Mouse (Mus musculus) midbrain, embryonic 14.5 days (tissue): ENCODE measurements around the gene Dap. TPM values are rescaled to one million over a fixed set of nuclear protein-coding genes. Genes with fewer than 3 reads are reported as not detected.

ENCODE experiments used
- ATAC-seq: fragments of 200-750 bp; cut with Nextera tagmentation; 2 replicates; pipeline ENCODE4 v1.8.0; 2017; ENCODE audit warnings: moderate number of reproducible peaks, moderate library complexity; ENCODE audit not compliant: low FRiP score, low TSS enrichment
- DNase-seq: peaks from one replicate; pipeline ENCODE4 v3.0.0-alpha.2; 2015
- H3K27ac ChIP-seq: fragments of 300-500 bp; sonication (generic); replicated peaks from 2 replicates; pipeline ENCODE4 v1.5.1; 2014; ENCODE audit warnings: mild to moderate bottlenecking, low read depth, low read length, moderate library complexity
- H3K27me3 ChIP-seq: fragments of 300-500 bp; sonication (generic); 2 replicates; pipeline ENCODE4 v1.6.1; 2014; ENCODE audit warnings: low read length, control low read depth, mixed read lengths; ENCODE audit not compliant: control insufficient read depth, insufficient read depth
- H3K36me3 ChIP-seq: fragments of 300-500 bp; sonication (generic); 2 replicates; pipeline ENCODE4 v1.6.1; 2014; ENCODE audit warnings: low read length, control low read depth; ENCODE audit not compliant: control insufficient read depth, insufficient read depth
- H3K4me1 ChIP-seq: fragments of 300-500 bp; sonication (generic); 2 replicates; pipeline ENCODE4 v1.6.1; 2014; ENCODE audit warnings: mild to moderate bottlenecking, antibody characterized with exemption, low read length, control low read depth; ENCODE audit not compliant: control insufficient read depth, insufficient read depth
- H3K4me2 ChIP-seq: fragments of 300-500 bp; sonication (generic); 2 replicates; pipeline ENCODE4 v1.6.1; 2014; ENCODE audit warnings: mild to moderate bottlenecking, low read length, moderate library complexity
- H3K4me3 ChIP-seq: fragments of 300-500 bp; sonication (generic); replicated peaks from 2 replicates; pipeline ENCODE4 v1.5.1; 2014; ENCODE audit warnings: low read depth, low read length
- H3K9ac ChIP-seq: fragments of 300-500 bp; sonication (generic); replicated peaks from 2 replicates; pipeline ENCODE4 v1.6.1; 2014; ENCODE audit warnings: mild to moderate bottlenecking, low read length, moderate library complexity
- H3K9me3 ChIP-seq: fragments of 300-500 bp; sonication (generic); 2 replicates; pipeline ENCODE4 v1.6.1; 2016; ENCODE audit warnings: low read length, control low read depth, mixed read lengths; ENCODE audit not compliant: control insufficient read depth
- WGBS: fragments of 180-500 bp; shearing (Covaris S2); extraction: QIAGEN DNeasy Blood & Tissue Kit; methylation state at CpG from one replicate; pipeline ENCODE4 v1.1.7; 2014; 5-methylcytosine and 5-hydroxymethylcytosine counted together
- polyA plus RNA-seq: library from polyadenylated mRNA; unstranded; fragments of >200 nt; fragmentation: Nextera tagmentation; extraction: Ambion mirVana; gene quantifications from 2 replicates; pipeline ENCODE4 v1.2.1, GENCODE M21; 2014

The Dap gene
- polyA plus RNA-seq, 1 experiment from 2014 or later = 27.4 TPM

- ATAC-seq (no peak), DNase-seq (no peak)
- H3K4me3 ChIP-seq = no peak overlapping the region
- no peaks in the 10 kb centered on the region for H3K4me1 ChIP-seq
- no peak overlapping the region for H3K27ac ChIP-seq
- H3K4me2 ChIP-seq = no peak overlapping the region
- H3K9me3 ChIP-seq = no peaks in the 10 kb centered on the region
- H3K27me3 ChIP-seq = no peaks in the 10 kb centered on the region
- WGBS = 100% methylated on average over 1 of the region's 1 CpGs
- no peaks in the 10 kb centered on the region for H3K36me3 ChIP-seq
- H3K9ac ChIP-seq = no peak overlapping the region
Measured at GRCm38 (mm10) chr15:31233006-31233405, 8.9 kb downstream of the Dap start.

GRCm38 (mm10) chr15:31235794-31236548 lies 11.9 kb downstream of the Dap start:
- Histone ChIP-seq H3K36me3 (no peaks in the 10 kb centered on the region), H3K27me3 (no peaks in the 10 kb centered on the region), H3K9ac (no peak overlapping the region), H3K27ac (no peak overlapping the region), H3K9me3 (no peaks in the 10 kb centered on the region), H3K4me2 (no peak overlapping the region), H3K4me1 (no peaks in the 10 kb centered on the region), H3K4me3 (no peak overlapping the region)
- 96% methylated on average over 9 of the region's 9 CpGs for WGBS
- DNase-seq (no peak), ATAC-seq (no peak)

GRCm38 (mm10) chr15:31236549-31236907 lies 12.4 kb downstream of the Dap start:
- Histone ChIP-seq H3K4me2 (no peak overlapping the region), H3K27me3 (no peaks in the 10 kb centered on the region), H3K27ac (no peak overlapping the region), H3K9ac (no peak overlapping the region), H3K4me3 (no peak overlapping the region), H3K9me3 (no peaks in the 10 kb centered on the region), H3K36me3 (no peaks in the 10 kb centered on the region), H3K4me1 (no peaks in the 10 kb centered on the region)
- no peak for ATAC-seq
- WGBS = 93% methylated on average over 9 of the region's 9 CpGs
- no peak for DNase-seq

- Histone ChIP-seq H3K4me2 (no peak overlapping the region), H3K27me3 (no peaks in the 10 kb centered on the region), H3K36me3 (no peaks in the 10 kb centered on the region), H3K4me1 (no peaks in the 10 kb centered on the region), H3K9ac (no peak overlapping the region), H3K9me3 (no peaks in the 10 kb centered on the region), H3K4me3 (no peak overlapping the region), H3K27ac (no peak overlapping the region)
- DNase-seq (no peak), ATAC-seq (no peak)
- 89% methylated on average over 11 of the region's 11 CpGs for WGBS
Measured at GRCm38 (mm10) chr15:31237368-31237767, 13.3 kb downstream of the Dap start.

- Histone ChIP-seq H3K9ac (no peak overlapping the region), H3K4me1 (no peaks in the 10 kb centered on the region), H3K36me3 (no peaks in the 10 kb centered on the region), H3K4me3 (no peak overlapping the region), H3K9me3 (no peaks in the 10 kb centered on the region), H3K27ac (no peak overlapping the region), H3K4me2 (no peak overlapping the region), H3K27me3 (no peaks in the 10 kb centered on the region)
- no peak for ATAC-seq
- 80% methylated on average over 5 of the region's 5 CpGs for WGBS
- DNase-seq = no peak
Measured at GRCm38 (mm10) chr15:31237898-31238297, 13.8 kb downstream of the Dap start.

GRCm38 (mm10) chr15:31238611-31239010 lies 14.5 kb downstream of the Dap start:
- Histone ChIP-seq H3K27ac (no peak overlapping the region), H3K36me3 (no peaks in the 10 kb centered on the region), H3K9me3 (no peaks in the 10 kb centered on the region), H3K4me3 (no peak overlapping the region), H3K4me2 (no peak overlapping the region), H3K27me3 (no peaks in the 10 kb centered on the region), H3K4me1 (no peaks in the 10 kb centered on the region), H3K9ac (no peak overlapping the region)
- DNase-seq (no peak), ATAC-seq (no peak)
- 83% methylated on average over 11 of the region's 11 CpGs for WGBS

GRCm38 (mm10) chr15:31239713-31240112 lies 15.6 kb downstream of the Dap start:
- no peak overlapping the region for H3K9ac ChIP-seq
- ATAC-seq = no peak
- 82% methylated on average over 13 of the region's 13 CpGs for WGBS

GRCm38 (mm10) chr15:31240181-31240580 lies 16.1 kb downstream of the Dap start:
- ATAC-seq = no peak
- no peak overlapping the region for H3K9ac ChIP-seq
- H3K4me1 ChIP-seq = no peaks in the 10 kb centered on the region
- 90% methylated on average over 4 of the region's 4 CpGs for WGBS
- no peak for DNase-seq
- H3K36me3 ChIP-seq = no peaks in the 10 kb centered on the region
- no peak overlapping the region for H3K27ac ChIP-seq
- no peaks in the 10 kb centered on the region for H3K9me3 ChIP-seq
- H3K4me3 ChIP-seq = no peak overlapping the region
- H3K27me3 ChIP-seq = no peaks in the 10 kb centered on the region
- no peak overlapping the region for H3K4me2 ChIP-seq

More at GRCm38 (mm10) chr15:31239713-31240112, 15.6 kb downstream of the Dap start:
- Histone ChIP-seq H3K9me3 (no peaks in the 10 kb centered on the region), H3K36me3 (no peaks in the 10 kb centered on the region), H3K4me2 (no peak overlapping the region), H3K4me1 (no peaks in the 10 kb centered on the region), H3K27me3 (no peaks in the 10 kb centered on the region), H3K4me3 (no peak overlapping the region), H3K27ac (no peak overlapping the region)
- DNase-seq = no peak

- Histone ChIP-seq H3K9ac (no peak overlapping the region), H3K36me3 (no peaks in the 10 kb centered on the region), H3K4me3 (no peak overlapping the region), H3K4me2 (no peak overlapping the region), H3K4me1 (no peaks in the 10 kb centered on the region), H3K9me3 (no peaks in the 10 kb centered on the region), H3K27ac (no peak overlapping the region), H3K27me3 (no peaks in the 10 kb centered on the region)
- 94% methylated on average over 10 of the region's 10 CpGs for WGBS
- DNase-seq (no peak), ATAC-seq (no peak)
Measured at GRCm38 (mm10) chr15:31243260-31243659, 19.1 kb downstream of the Dap start.
